Mouse (Mus musculus) spleen, adult 2 months (tissue): Measurements from ENCODE around the gene Gal.

Source experiments
- CTCF ChIP-seq: fragments of 200-500 bp; IDR thresholded peaks from 2 replicates; pipeline ENCODE4 v1.5.1; 2011; ENCODE audit warnings: mild to moderate bottlenecking, inconsistent platforms; ENCODE audit not compliant: insufficient read depth, insufficient read length, insufficient replicate concordance; ENCODE audit errors: extremely low read depth
- POLR2A ChIP-seq: fragments of 200-500 bp; IDR thresholded peaks from 2 replicates; pipeline ENCODE4 v1.6.1; 2011; ENCODE audit warnings: low read depth, low read length, inconsistent platforms

- TF ChIP-seq POLR2A (no peak), CTCF (no peak)
Measured at GRCm38 (mm10) chr19:3424214-3424613, 9.9 kb upstream of the Gal start.
